Mouse (Mus musculus): ENCODE data around the gene Zbtb20.

Zbtb20 gene

GRCm38 (mm10) chr16:43655183-43655787 lies 779.6 kb downstream of the Zbtb20 start:
- ATAC-seq (ENCODE audit: insufficient number of reproducible peaks, low FRiP score, low TSS enrichment), result no peak; the same call in 1 of the 2 replicates

- ATAC-seq (ENCODE audit: insufficient number of reproducible peaks, low FRiP score, low TSS enrichment), result no peak
Measured at GRCm38 (mm10) chr16:43661576-43661975, 785.9 kb downstream of the Zbtb20 start.

GRCm38 (mm10) chr16:43662124-43663004 lies 786.7 kb downstream of the Zbtb20 start:
- no peak for ATAC-seq (ENCODE audit: insufficient number of reproducible peaks, low FRiP score, low TSS enrichment)

GRCm38 (mm10) chr16:43663978-43664579 lies 788.4 kb downstream of the Zbtb20 start, which contains the start of gene Tigit:
Gene Tigit, minus strand, starts transcription at chr16:43664146.
- ATAC-seq (ENCODE audit: insufficient number of reproducible peaks, low FRiP score, low TSS enrichment), result no peak

- no peak for ATAC-seq (ENCODE audit: insufficient number of reproducible peaks, low FRiP score, low TSS enrichment)
Measured at GRCm38 (mm10) chr16:43664861-43665260, 789.2 kb downstream of the Zbtb20 start.

- ATAC-seq (ENCODE audit: insufficient number of reproducible peaks, low FRiP score, low TSS enrichment), result no peak
Measured at GRCm38 (mm10) chr16:43668294-43668693, 792.6 kb downstream of the Zbtb20 start.

- ATAC-seq (ENCODE audit: insufficient number of reproducible peaks, low FRiP score, low TSS enrichment), result no peak
Measured at GRCm38 (mm10) chr16:43671972-43672371, 796.3 kb downstream of the Zbtb20 start.

- ATAC-seq (ENCODE audit: insufficient number of reproducible peaks, low FRiP score, low TSS enrichment), result no peak
Measured at GRCm38 (mm10) chr16:43672697-43673096, 797.0 kb downstream of the Zbtb20 start.

- ATAC-seq (ENCODE audit: insufficient number of reproducible peaks, low FRiP score, low TSS enrichment), result no peak
Measured at GRCm38 (mm10) chr16:43674400-43674799, 798.7 kb downstream of the Zbtb20 start.

GRCm38 (mm10) chr16:43687968-43688367 lies 812.3 kb downstream of the Zbtb20 start:
- no peak for ATAC-seq (ENCODE audit: insufficient number of reproducible peaks, low FRiP score, low TSS enrichment)

GRCm38 (mm10) chr16:43690211-43690690 lies 814.6 kb downstream of the Zbtb20 start:
- no peak for ATAC-seq (ENCODE audit: insufficient number of reproducible peaks, low FRiP score, low TSS enrichment)

- no peak for ATAC-seq (ENCODE audit: insufficient number of reproducible peaks, low FRiP score, low TSS enrichment)
Measured at GRCm38 (mm10) chr16:43690912-43691311, 815.2 kb downstream of the Zbtb20 start.

GRCm38 (mm10) chr16:43691741-43692140 lies 816.1 kb downstream of the Zbtb20 start:
- no peak for ATAC-seq (ENCODE audit: insufficient number of reproducible peaks, low FRiP score, low TSS enrichment)

Measured in cerebellum, adult (tissue).